Mouse (Mus musculus) activated CD4-positive, CD25-positive, alpha-beta regulatory T cell, adult 9 weeks (primary cell): ENCODE results near the gene Zscan4b. TPM values are rescaled to one million over a fixed set of nuclear protein-coding genes. Genes with fewer than 3 reads are reported as not detected.

Experiments used
- polyA plus RNA-seq: library from polyadenylated mRNA; unstranded; fragments of 100-300 nt; shearing (Covaris generic); gene quantifications from one replicate; pipeline ENCODE4 v1.2.1, GENCODE M21; 2017

Gene Zscan4b
- not detected for polyA plus RNA-seq

DNA sequence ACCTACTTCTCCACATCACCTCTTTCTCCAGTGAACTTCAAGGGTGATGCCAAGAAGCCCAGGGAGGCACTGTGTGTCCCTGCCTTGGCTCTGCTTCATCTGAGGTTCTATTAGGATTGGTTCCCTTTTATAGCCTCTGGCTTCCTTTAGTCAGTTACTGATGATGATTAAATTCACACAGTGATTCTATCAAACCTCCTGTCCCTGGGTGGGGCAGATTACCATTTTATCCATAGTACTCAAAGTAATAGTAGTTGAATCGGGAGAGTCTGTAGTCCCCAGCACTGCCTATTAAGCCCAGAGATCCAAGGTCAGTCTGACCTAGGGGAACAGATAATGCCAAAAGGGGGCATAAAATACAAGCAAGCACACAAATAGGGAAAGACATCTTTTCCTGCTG, at the start of gene Zscan4b:
Zscan4b (minus strand) TSS at position 101 of the 400 bp plus-strand sequence.

Other genes with a start within 250 kb of the Zscan4b start
- gene Nlrp4b, start 217.3 kb downstream of the Zscan4b start, polyA plus RNA-seq: not detected
- not detected for gene Vmn1r71, start 150.7 kb downstream of the Zscan4b start, polyA plus RNA-seq
- not detected for gene Zscan4c, start 100.7 kb upstream of the Zscan4b start, polyA plus RNA-seq
- gene Zscan4-ps1, start 164.6 kb upstream of the Zscan4b start, polyA plus RNA-seq: not detected